Comparison of ENCODE assay signal across 23 mouse cellular contexts in genomic region chr12:118338243-118338642, GRCm38 (mm10). TPM values are rescaled to one million over a fixed set of nuclear protein-coding genes. Genes with fewer than 3 reads are reported as not detected.
DNase-seq lines count a peak whose midpoint lies in the region; ATAC-seq and TF ChIP-seq lines count a peak whose summit lies in the region.
"Had no signal": no experiment of that assay in that cellular context is flagged by ENCODE, and none has a peak within 500 bp of the region (broad histone marks: within the 10 kb centered on the region; RNA-seq: fewer than 3 reads in every experiment).

No protein-coding gene starts in this region.

- H3K27ac ChIP-seq in liver, embryonic 14.5 days: no peak overlapping the region
- H3K27ac ChIP-seq: embryonic facial prominence, embryonic 12.5 days; forebrain, embryonic 12.5 days; heart, adult 2 months; heart, embryonic 15.5 days; hindbrain, embryonic 10.5 days; hindbrain, embryonic 14.5 days had no signal

- 6% methylated on average over 2 of the region's 2 CpGs for WGBS in liver, embryonic 14.5 days (ENCODE audit: insufficient replicate concordance)

- no peak for TF ChIP-seq CTCF in liver, embryonic 14.5 days (IDR thresholded peaks at IDR 0.05; ENCODE audit: low read depth)

- ATAC-seq in erythroid progenitor cell, adult 5-6 weeks (replicated peaks; ENCODE audit: low FRiP score, poor library complexity, severe bottlenecking): peak; percentile 49; the same call in 1 of the 2 replicates
- peak; percentile 52; the same call in 1 of the 2 replicates for ATAC-seq in liver, embryonic 14.5 days (ENCODE audit: insufficient read depth)
- ATAC-seq in megakaryocyte-erythroid progenitor cell, adult 5-6 weeks (replicated peaks; ENCODE audit: low FRiP score, low TSS enrichment, poor library complexity, severe bottlenecking): peak; percentile 88
- ATAC-seq: forebrain, postnatal 0 days had no signal

- H3K9me3 ChIP-seq in liver, embryonic 14.5 days (ENCODE audit: control insufficient read depth, low read length): no peaks in the 10 kb centered on the region
- H3K9me3 ChIP-seq: embryonic facial prominence, embryonic 12.5 days; forebrain, embryonic 12.5 days; heart, embryonic 15.5 days; hindbrain, embryonic 10.5 days had no signal

- H3K4me1 ChIP-seq in liver, embryonic 14.5 days (replicated peaks; ENCODE audit: control insufficient read depth in 2 of 2, insufficient read depth in 2 of 2, low read length in 1 of 2): peaks cover 3 to 9% of the 10 kb centered on the region in 2 experiments; a peak in 3 of 4 replicates
- H3K4me1 ChIP-seq: embryonic facial prominence, embryonic 12.5 days; forebrain, embryonic 12.5 days; heart, embryonic 15.5 days; hindbrain, embryonic 10.5 days had no signal

- H3K27me3 ChIP-seq in liver, embryonic 14.5 days (ENCODE audit: control insufficient read depth, insufficient read depth, low read length): no peaks in the 10 kb centered on the region
- H3K27me3 ChIP-seq: CH12.LX; embryonic facial prominence, embryonic 12.5 days; forebrain, embryonic 12.5 days; heart, embryonic 15.5 days had no signal

- H3K36me3 ChIP-seq in liver, embryonic 14.5 days (replicated peaks; ENCODE audit: control insufficient read depth, insufficient read depth, low read depth): no peaks in the 10 kb centered on the region
- H3K36me3 ChIP-seq: embryonic facial prominence, embryonic 12.5 days; forebrain, embryonic 12.5 days; heart, embryonic 15.5 days; hindbrain, embryonic 10.5 days had no signal

- no peak overlapping the region for H3K9ac ChIP-seq in liver, embryonic 14.5 days (replicated peaks)
- H3K9ac ChIP-seq: embryonic facial prominence, embryonic 12.5 days; forebrain, embryonic 12.5 days; forebrain, postnatal 0 days; heart, embryonic 15.5 days; hindbrain, embryonic 14.5 days had no signal

- DNase-seq in MEL-GATA-1-ER (ENCODE audit: extremely low read depth, low read depth): peak; percentile 49
- peak in 1 of 3 experiments; percentile 4 for DNase-seq in liver, embryonic 14.5 days (ENCODE audit: low read depth in 3 of 3, low spot score in 3 of 3)
- no peak for DNase-seq in kidney, adult 18-20 months
- DNase-seq in heart, postnatal 4 days: no peak
- DNase-seq in spleen, postnatal 4 days (ENCODE audit: low spot score in 2 of 2): no peak
- DNase-seq: adrenal gland, adult 8-10 months; adrenal gland, postnatal 36 days; cerebellum, adult 18-20 months; cerebellum, postnatal 10 days; embryo, embryonic 11 days; forebrain, postnatal 0 days; gastrocnemius, postnatal 14 days; heart, adult 2 months; heart, postnatal 14 days had no signal

- no peak overlapping the region for H3K4me2 ChIP-seq in liver, embryonic 14.5 days (ENCODE audit: low read depth)
- H3K4me2 ChIP-seq: embryonic facial prominence, embryonic 12.5 days; forebrain, embryonic 12.5 days; heart, embryonic 11.5 days; heart, embryonic 15.5 days; hindbrain, embryonic 14.5 days had no signal

- no peak overlapping the region for H3K4me3 ChIP-seq in liver, embryonic 14.5 days (ENCODE audit: insufficient read depth in 1 of 2, low read depth in 2 of 2, low read length in 2 of 2)
- H3K4me3 ChIP-seq: embryonic facial prominence, embryonic 12.5 days; forebrain, embryonic 12.5 days; heart, adult 2 months; heart, embryonic 15.5 days; hindbrain, embryonic 10.5 days had no signal

- no peak for TF ChIP-seq EP300 in liver, embryonic 14.5 days (IDR thresholded peaks at IDR 0.05; ENCODE audit: low read depth)

RNA-seq across cellular contexts. Expression of gene Sp4, which starts 37.0 kb away (rescaled TPM):
- 54.1 and 85.8 TPM in 2 replicates for total RNA-seq in erythroid progenitor cell, adult 5-6 weeks (2015; ENCODE audit: low replicate concordance)
- 47.2 and 53.8 TPM in 2 replicates for total RNA-seq in erythroid progenitor cell, adult 5-6 weeks (2017; ENCODE audit: low replicate concordance)
- polyA plus RNA-seq in liver, embryonic 14.5 days (2012; rRNA removed): 3.4 and 4.4 TPM in 2 replicates
- 6.8 and 7.8 TPM in 2 replicates for polyA plus RNA-seq in liver, embryonic 14.5 days (2014; fragmentation: Nextera tagmentation; extraction: Ambion mirVana)
- 24.5 and 31.1 TPM in 2 replicates for total RNA-seq in megakaryocyte-erythroid progenitor cell, adult 5-6 weeks (2014; fragmentation: Nextera tagmentation)
- 33.3 and 38.4 TPM in 2 replicates for total RNA-seq in megakaryocyte-erythroid progenitor cell, adult 5-6 weeks (2017)
- 10 to 100 TPM; 12.9 to 13.3 TPM for total RNA-seq in heart, postnatal 4 days (2021)
